Mouse (Mus musculus) liver, adult (tissue): ENCODE results near the gene Sorcs3.

Source experiments
- GATA4 ChIP-seq: IDR thresholded peaks from 2 replicates; pipeline ENCODE4 v1.6.1; 2014; ENCODE audit warnings: mild to moderate bottlenecking, low read length; ENCODE audit not compliant: insufficient replicate concordance

Gene Sorcs3

GRCm38 (mm10) chr19:48755156-48755555 is 549.3 kb downstream of the Sorcs3 start:
- no peak for TF ChIP-seq GATA4

- no peak for TF ChIP-seq GATA4
Measured at GRCm38 (mm10) chr19:48756831-48757230, 551.0 kb downstream of the Sorcs3 start.

- TF ChIP-seq GATA4: no peak
Measured at GRCm38 (mm10) chr19:48766524-48766923, 560.7 kb downstream of the Sorcs3 start.

GRCm38 (mm10) chr19:48771565-48771964 is 565.7 kb downstream of the Sorcs3 start:
- no peak for TF ChIP-seq GATA4

GRCm38 (mm10) chr19:48779095-48779765 is 573.4 kb downstream of the Sorcs3 start:
- TF ChIP-seq GATA4: no peak

GRCm38 (mm10) chr19:48780813-48781212 is 575.0 kb downstream of the Sorcs3 start:
- no peak for TF ChIP-seq GATA4

GRCm38 (mm10) chr19:48782024-48782721 is 576.3 kb downstream of the Sorcs3 start:
- no peak for TF ChIP-seq GATA4

- no peak for TF ChIP-seq GATA4
Measured at GRCm38 (mm10) chr19:48787269-48787668, 581.4 kb downstream of the Sorcs3 start.

- TF ChIP-seq GATA4: no peak
Measured at GRCm38 (mm10) chr19:48804546-48804945, 598.7 kb downstream of the Sorcs3 start.

GRCm38 (mm10) chr19:48811541-48811940 is 605.7 kb downstream of the Sorcs3 start:
- TF ChIP-seq GATA4: no peak

- no peak for TF ChIP-seq GATA4
Measured at GRCm38 (mm10) chr19:48813823-48814222, 608.0 kb downstream of the Sorcs3 start.

GRCm38 (mm10) chr19:48815064-48815463 is 609.2 kb downstream of the Sorcs3 start:
- TF ChIP-seq GATA4: no peak

- no peak for TF ChIP-seq GATA4
Measured at GRCm38 (mm10) chr19:48820493-48821282, 614.9 kb downstream of the Sorcs3 start.

- no peak for TF ChIP-seq GATA4
Measured at GRCm38 (mm10) chr19:48821283-48821715, 615.5 kb downstream of the Sorcs3 start.

- TF ChIP-seq GATA4: no peak
Measured at GRCm38 (mm10) chr19:48834342-48834741, 628.5 kb downstream of the Sorcs3 start.

- TF ChIP-seq GATA4: no peak
Measured at GRCm38 (mm10) chr19:48839418-48839817, 633.6 kb downstream of the Sorcs3 start.
